Mouse (Mus musculus): ENCODE results near the gene Ccdc87.

Gene Ccdc87

GRCm38 (mm10) chr19:4854552-4855469, 15.6 kb downstream of the Ccdc87 start, which contains the start of gene Ctsf:
Gene Ctsf (plus strand): TSS chr19:4855130.
- CTCF ChIA-PET, result interaction anchor here (0.5 to 3.0 kb wide), 8 partner anchors 10 to 202 kb away, joined by 3 to 9 read pairs (median 3); partner anchors contain the start of genes Rin1 (in 1 of the 4) and Zdhhc24 (in 1 of the 4)
- POLR2A ChIA-PET, result interaction anchor here (0.5 to 9.8 kb wide), 32 partner anchors 10 to 169 kb away, joined by 3 to 85 read pairs (median 4); partner anchors contain the start of genes Gm21992 (in 3 of the 4), Rbm14 (in 3 of the 4), Ccdc87 (in 2 of the 4) and Ccs (in 2 of the 4)

- ChIA-PET CTCF (interaction anchor here in 3 of 4 experiments (0.5 to 3.0 kb wide), 5 partner anchors 9 to 201 kb away, joined by 3 to 9 read pairs (median 3); no protein-coding TSS in a partner anchor), POLR2A (interaction anchor here (0.8 to 9.8 kb wide), 24 partner anchors 9 to 158 kb away, joined by 3 to 85 read pairs (median 5); partner anchors contain the start of genes Gm21992 (in 3 of the 4), Rbm14 (in 3 of the 4), Ccdc87 (in 2 of the 4) and Ccs (in 2 of the 4))
Observed at GRCm38 (mm10) chr19:4855470-4855820, 16.3 kb downstream of the Ccdc87 start.

DNA sequence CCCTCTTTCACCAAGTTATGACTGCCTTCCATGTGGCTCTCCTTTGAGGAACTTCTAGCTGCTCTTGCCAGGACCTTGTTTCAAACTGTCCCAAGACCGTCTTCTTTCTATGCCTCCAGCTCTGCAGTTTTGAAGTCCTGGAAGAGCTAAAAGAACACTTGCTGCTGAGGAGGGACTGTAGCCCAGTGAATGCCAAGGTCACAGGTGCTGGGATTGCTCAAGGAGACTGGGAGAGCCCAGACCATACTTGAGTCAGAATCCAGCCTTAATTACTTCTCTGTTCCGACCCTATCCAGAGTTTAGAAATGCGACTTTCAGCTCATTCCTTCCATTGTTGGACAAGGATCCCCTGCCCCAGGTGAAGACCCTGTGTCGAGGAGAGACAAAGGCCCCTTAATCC, 16.8 kb downstream of the Ccdc87 start:
- CTCF ChIA-PET, result interaction anchor here in 1 of 4 experiments (1.3 to 3.0 kb wide), 2 partner anchors 11 to 43 kb away, joined by 3 to 9 read pairs; no protein-coding TSS in a partner anchor
- POLR2A ChIA-PET, result interaction anchor here (0.6 to 9.8 kb wide), 21 partner anchors 8 to 157 kb away, joined by 3 to 85 read pairs (median 5); partner anchors contain the start of genes Gm21992 (in 3 of the 4), Rbm14 (in 3 of the 4), Ccdc87 (in 2 of the 4) and Ccs (in 2 of the 4)

DNA sequence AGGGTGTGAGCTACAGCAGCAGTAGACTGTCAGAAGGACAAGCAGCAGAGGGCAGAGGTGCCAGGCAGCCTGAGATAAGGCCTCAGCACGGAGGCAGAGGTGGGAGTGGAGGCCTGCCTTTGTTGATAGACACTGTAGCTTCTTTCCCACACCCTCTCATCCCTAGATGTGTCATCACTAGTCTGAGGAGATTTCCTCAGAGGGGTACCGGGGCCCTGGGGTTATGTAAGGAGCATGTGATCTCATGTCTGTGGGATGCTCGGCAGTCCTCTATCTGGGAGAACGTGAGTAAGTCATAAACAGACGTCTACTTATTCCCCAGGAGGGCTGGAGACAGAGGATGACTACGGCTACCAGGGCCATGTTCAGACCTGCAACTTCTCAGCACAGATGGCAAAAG, 19.9 kb downstream of the Ccdc87 start:
- POLR2A ChIA-PET, result interaction anchor here in 1 of 4 experiments (0.8 kb wide), 1 partner anchor 92 kb away, joined by 3 read pairs; no protein-coding TSS in a partner anchor
- CTCF ChIA-PET, result interaction anchor here in 1 of 4 experiments (0.6 kb wide), 1 partner anchor 158 kb away, joined by 7 read pairs; no protein-coding TSS in a partner anchor

- ChIA-PET CTCF (interaction anchor here in 1 of 4 experiments (0.7 kb wide), 1 partner anchor 177 kb away, joined by 5 read pairs; no protein-coding TSS in a partner anchor), POLR2A (interaction anchor here in 3 of 4 experiments (0.6 to 1.6 kb wide), 8 partner anchors 7 to 139 kb away, joined by 3 to 5 read pairs (median 3); partner anchors contain the start of gene Zdhhc24 (in 1 of the 3))
Observed at GRCm38 (mm10) chr19:4863048-4863447, 23.9 kb downstream of the Ccdc87 start.

- POLR2A ChIA-PET, result interaction anchor here (0.5 to 2.8 kb wide), 15 partner anchors 9 to 127 kb away, joined by 3 to 14 read pairs (median 4); partner anchors contain the start of genes Zdhhc24 (in 3 of the 4), Actn3 (in 2 of the 4), Ccdc87 (in 1 of the 4) and Ccs (in 1 of the 4)
- CTCF ChIA-PET, result interaction anchor here in 3 of 4 experiments (0.7 to 1.0 kb wide), 3 partner anchors 10 to 77 kb away, joined by 3 to 4 read pairs (median 4); no protein-coding TSS in a partner anchor
Observed at GRCm38 (mm10) chr19:4865147-4865546, 26.0 kb downstream of the Ccdc87 start.

GRCm38 (mm10) chr19:4874613-4875012, 35.4 kb downstream of the Ccdc87 start:
- CTCF ChIA-PET, result interaction anchor here in 2 of 4 experiments (1.0 to 1.9 kb wide), 2 partner anchors 23 to 61 kb away, joined by 3 to 6 read pairs; no protein-coding TSS in a partner anchor
- POLR2A ChIA-PET, result interaction anchor here in 3 of 4 experiments (0.6 to 3.4 kb wide), 24 partner anchors 10 to 524 kb away, joined by 3 to 13 read pairs (median 4); partner anchors contain the start of genes Bbs1 (in 1 of the 3), Ccdc87 (in 1 of the 3), Ccs (in 1 of the 3) and Ctsf (in 1 of the 3)

- POLR2A ChIA-PET, result interaction anchor here in 3 of 4 experiments (0.8 to 3.6 kb wide), 15 partner anchors 10 to 87 kb away, joined by 3 to 34 read pairs (median 3); partner anchors contain the start of genes Ctsf (in 1 of the 3) and Mrpl11 (in 1 of the 3)
Observed at GRCm38 (mm10) chr19:4876241-4876640, 37.1 kb downstream of the Ccdc87 start.

GRCm38 (mm10) chr19:4876755-4877154, 37.6 kb downstream of the Ccdc87 start:
- ChIA-PET CTCF (interaction anchor here in 1 of 4 experiments (1.5 kb wide), 1 partner anchor 121 kb away, joined by 3 read pairs; no protein-coding TSS in a partner anchor), POLR2A (interaction anchor here in 2 of 4 experiments (0.6 to 3.6 kb wide), 18 partner anchors 10 to 1538 kb away, joined by 3 to 34 read pairs (median 3); partner anchors contain the start of genes Ccdc87 (in 2 of the 2), Ccs (in 2 of the 2), Ctsf (in 1 of the 2) and Mrpl11 (in 1 of the 2))

More at GRCm38 (mm10) chr19:4876241-4876640, 37.1 kb downstream of the Ccdc87 start:
- CTCF ChIA-PET, result interaction anchor here in 1 of 4 experiments (1.5 kb wide), 1 partner anchor 121 kb away, joined by 3 read pairs; no protein-coding TSS in a partner anchor

DNA sequence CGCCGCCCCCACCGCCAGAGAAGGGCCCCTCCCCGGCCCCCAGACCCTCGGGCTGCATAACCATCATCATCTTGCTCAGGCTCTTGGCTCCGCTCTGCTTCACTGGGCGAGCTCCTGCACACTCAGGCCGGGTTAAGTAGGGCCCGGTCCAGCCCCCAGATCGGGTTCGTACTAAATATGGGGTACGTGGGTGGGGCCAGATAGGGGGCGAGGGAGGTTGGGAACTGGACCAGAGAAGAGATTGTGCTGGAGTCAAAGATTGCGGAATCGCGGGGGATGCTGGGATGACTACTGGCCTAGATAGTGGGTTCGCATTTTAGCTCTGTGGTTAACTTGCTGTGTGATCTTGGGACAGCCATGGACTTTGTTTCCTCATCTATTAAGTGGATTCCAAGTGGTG, 38.6 kb downstream of the Ccdc87 start, which contains the start of gene Actn3:
TSS of gene Actn3 (minus strand) at position 125 of the 400 bp plus-strand sequence.
- ChIA-PET POLR2A (interaction anchor here (0.6 to 3.6 kb wide), 70 partner anchors 8 to 595 kb away, joined by 3 to 38 read pairs (median 6); partner anchors contain the start of genes Dpp3 (in 3 of the 4), Bbs1 (in 2 of the 4), Ccdc87 (in 2 of the 4) and Ccs (in 2 of the 4)), CTCF (interaction anchor here in 2 of 4 experiments (0.6 to 1.4 kb wide), 15 partner anchors 17 to 671 kb away, joined by 3 to 11 read pairs (median 3); partner anchors contain the start of genes Dpp3 (in 1 of the 2), Rbm4b (in 1 of the 2) and Rin1 (in 1 of the 2))

DNA sequence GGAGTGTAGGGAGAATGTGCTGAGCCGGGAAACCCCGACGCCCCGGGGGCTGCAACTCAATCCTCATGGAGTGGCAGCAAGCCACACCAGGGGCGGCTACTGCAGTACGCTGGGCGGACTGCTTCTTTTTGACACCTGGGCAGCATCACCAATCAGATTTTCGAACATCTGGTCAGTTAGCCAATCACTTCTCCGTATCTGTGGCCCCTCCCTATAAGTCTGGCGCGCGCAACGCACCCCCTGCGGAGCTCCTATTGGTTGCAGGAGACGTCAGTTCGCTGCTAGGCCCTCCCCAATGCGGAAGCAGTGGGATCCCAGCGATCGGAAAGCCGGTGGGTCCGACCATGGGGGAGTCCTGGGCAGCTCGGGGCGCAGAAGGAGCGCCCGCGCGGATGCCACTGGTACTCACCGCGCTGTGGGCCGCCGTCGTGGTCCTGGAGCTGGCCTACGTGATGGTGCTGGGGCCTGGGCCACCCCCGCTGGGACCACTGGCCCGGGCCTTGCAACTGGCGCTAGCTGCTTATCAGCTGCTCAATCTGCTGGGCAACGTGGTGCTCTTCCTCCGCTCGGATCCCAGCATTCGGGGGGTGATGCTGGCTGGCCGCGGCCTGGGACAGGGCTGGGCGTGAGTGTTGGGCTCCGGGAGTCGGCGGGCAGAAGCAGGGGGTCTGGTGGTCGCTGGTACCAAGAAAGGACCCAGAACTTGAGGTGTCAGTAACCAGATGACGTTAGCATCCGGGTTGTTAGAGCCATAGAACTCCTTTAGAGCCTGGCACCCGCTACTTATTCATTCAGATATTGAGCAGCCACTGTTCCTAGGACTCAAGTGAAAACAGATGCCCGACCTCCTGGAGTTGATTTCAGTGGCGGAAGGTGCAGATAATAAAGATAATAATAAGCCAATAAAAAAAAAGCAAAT, 39.5 kb downstream of the Ccdc87 start, which contains the start of gene Zdhhc24:
TSS of gene Zdhhc24 (plus strand) at position 264 of the 919 bp plus-strand sequence.
- CTCF ChIA-PET, result interaction anchor here in 3 of 4 experiments (0.6 to 1.4 kb wide), 17 partner anchors 17 to 1158 kb away, joined by 3 to 11 read pairs (median 3); partner anchors contain the start of genes Dpp3 (in 1 of the 3), Rbm4b (in 1 of the 3) and Rin1 (in 1 of the 3)
- POLR2A ChIA-PET, result interaction anchor here (0.6 to 3.6 kb wide), 76 partner anchors 8 to 611 kb away, joined by 3 to 38 read pairs (median 5); partner anchors contain the start of genes Dpp3 (in 3 of the 4), Bbs1 (in 2 of the 4), Ccdc87 (in 2 of the 4) and Ccs (in 2 of the 4)

GRCm38 (mm10) chr19:4879324-4879703, 40.1 kb downstream of the Ccdc87 start:
- ChIA-PET CTCF (interaction anchor here in 2 of 4 experiments (0.6 to 1.4 kb wide), 3 partner anchors 32 to 896 kb away, joined by 3 to 11 read pairs (median 7); no protein-coding TSS in a partner anchor), POLR2A (interaction anchor here (0.7 to 3.6 kb wide), 29 partner anchors 10 to 577 kb away, joined by 3 to 38 read pairs (median 6); partner anchors contain the start of genes Gm21992 (in 2 of the 4), Rbm14 (in 2 of the 4), Bbs1 (in 1 of the 4) and Ccdc87 (in 1 of the 4))

DNA sequence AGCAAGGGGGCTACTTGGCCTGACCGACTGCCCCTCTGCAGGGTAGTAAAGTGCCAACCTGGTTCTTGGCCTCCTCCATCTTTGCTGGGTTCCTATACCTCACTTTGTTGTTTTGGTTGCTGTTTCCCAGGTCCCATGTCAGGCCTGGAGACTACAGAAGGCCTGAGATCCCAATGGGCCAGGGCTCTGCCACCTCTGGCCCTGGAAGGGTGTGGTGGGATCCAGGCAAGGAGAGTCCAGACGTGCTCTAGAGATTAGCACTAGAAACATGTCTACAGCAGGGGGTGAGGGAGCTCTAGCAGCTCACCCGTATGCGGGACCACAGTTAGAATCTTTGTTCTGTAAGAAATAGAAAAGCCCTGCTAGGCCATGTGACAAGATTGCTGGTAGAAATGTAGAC, 44.8 kb downstream of the Ccdc87 start:
- POLR2A ChIA-PET, result interaction anchor here in 2 of 4 experiments (0.6 to 1.0 kb wide), 4 partner anchors 13 to 72 kb away, joined by 3 to 4 read pairs (median 3); partner anchors contain the start of genes Gm21992 (in 1 of the 2) and Rbm14 (in 1 of the 2)

DNA sequence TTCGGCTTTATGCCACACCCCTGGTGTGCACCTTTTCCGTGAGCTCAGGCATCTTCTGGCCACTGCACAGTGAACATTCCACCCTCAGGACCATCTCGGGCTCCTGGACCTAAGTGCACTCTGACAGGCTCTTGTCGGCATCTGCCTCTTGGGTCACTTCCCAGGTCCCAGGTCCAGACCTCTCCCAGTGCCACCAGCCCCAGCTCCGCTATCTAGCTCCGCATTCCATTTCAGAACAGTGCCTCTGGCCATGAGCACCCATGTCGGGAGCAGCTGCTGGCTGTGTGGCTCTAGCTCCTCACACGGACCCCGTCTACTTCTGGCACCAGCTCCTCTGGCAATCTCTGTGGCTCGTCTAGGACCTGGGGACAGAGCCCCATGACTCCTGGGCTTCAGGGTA, 50.6 kb downstream of the Ccdc87 start:
- POLR2A ChIA-PET, result interaction anchor here (0.8 to 3.7 kb wide), 20 partner anchors 10 to 177 kb away, joined by 3 to 38 read pairs (median 3); partner anchors contain the start of genes Zdhhc24 (in 4 of the 4), Bbs1 (in 2 of the 4), Actn3 (in 1 of the 4) and Ctsf (in 1 of the 4)

More for the DNA sequence above, 44.8 kb downstream of the Ccdc87 start:
- CTCF ChIA-PET, result interaction anchor here in 1 of 4 experiments (0.6 kb wide), 1 partner anchor 1784 kb away, joined by 3 read pairs; no protein-coding TSS in a partner anchor

GRCm38 (mm10) chr19:4891798-4892197, 52.6 kb downstream of the Ccdc87 start:
- CTCF ChIA-PET, result no interaction called here
- POLR2A ChIA-PET, result interaction anchor here in 2 of 4 experiments (1.1 to 3.7 kb wide), 5 partner anchors 10 to 52 kb away, joined by 3 to 38 read pairs (median 5); partner anchors contain the start of genes Actn3 (in 1 of the 2), Bbs1 (in 1 of the 2), Ccdc87 (in 1 of the 2) and Ccs (in 1 of the 2)

More for the DNA sequence above, 50.6 kb downstream of the Ccdc87 start:
- CTCF ChIA-PET, result interaction anchor here in 2 of 4 experiments (0.5 to 1.3 kb wide), 4 partner anchors 17 to 412 kb away, joined by 3 to 5 read pairs (median 4); partner anchors contain the start of gene Bbs1 (in 1 of the 2)

Data from embryonic stem cell, embryonic (primary cell).